Mouse (Mus musculus) liver, embryonic 14.5 days (tissue): ENCODE results near the gene Olfr1444. TPM values are rescaled to one million over a fixed set of nuclear protein-coding genes. Genes with fewer than 3 reads are reported as not detected.

ENCODE experiments used
- ATAC-seq: fragments of 200-750 bp; cut with Nextera tagmentation; 2 replicates; pipeline ENCODE4 v1.8.0; 2017; ENCODE audit warnings: moderate number of reproducible peaks, mild to moderate bottlenecking, moderate library complexity; ENCODE audit not compliant: insufficient read depth
- DNase-seq, 3 experiments: peaks; one replicate each; pipeline ENCODE4 v3.0.0-alpha.2; 2012 to 2013; ENCODE audit warnings: low read depth in 3 of 3, low spot score in 3 of 3
- H3K27ac ChIP-seq: fragments of 300-500 bp; sonication (generic); 2 replicates; pipeline ENCODE4 v1.5.1; 2014; ENCODE audit warnings: moderate library complexity, mild to moderate bottlenecking, control low read depth, inconsistent platforms
- H3K27me3 ChIP-seq: fragments of 300-500 bp; sonication (generic); 2 replicates; pipeline ENCODE4 v1.6.1; 2014; ENCODE audit warnings: mild to moderate bottlenecking, low read length, moderate library complexity; ENCODE audit not compliant: control insufficient read depth, insufficient read depth
- H3K36me3 ChIP-seq: fragments of 300-500 bp; sonication (generic); replicated peaks from 2 replicates; pipeline ENCODE4 v1.6.1; 2014; ENCODE audit warnings: low read depth; ENCODE audit not compliant: control insufficient read depth, insufficient read depth
- H3K4me1 ChIP-seq, 2 experiments: fragments of 200-500 bp in 1 of 2; fragments of 300-500 bp in 1 of 2; sonication (generic) in 1 of 2; replicated peaks; 2 replicates each; pipeline ENCODE4 v1.6.1; 2012 to 2014; ENCODE audit warnings: antibody characterized with exemption in 1 of 2, inconsistent platforms in 1 of 2, low read length in 1 of 2; ENCODE audit not compliant: control insufficient read depth in 2 of 2, insufficient read depth in 2 of 2
- H3K4me2 ChIP-seq: fragments of 300-500 bp; sonication (generic); 2 replicates; pipeline ENCODE4 v1.6.1; 2014; ENCODE audit warnings: low read depth, mild to moderate bottlenecking, control low read depth, moderate library complexity
- H3K4me3 ChIP-seq, 2 experiments: fragments of 200-500 bp in 1 of 2; fragments of 300-500 bp in 1 of 2; sonication (generic) in 1 of 2; 2 replicates each; pipeline ENCODE4 v1.5.1; 2012 to 2014; ENCODE audit warnings: low read depth in 2 of 2, low read length in 2 of 2, mild to moderate bottlenecking in 2 of 2, control low read depth in 1 of 2, inconsistent platforms in 1 of 2, moderate library complexity in 1 of 2; ENCODE audit not compliant: insufficient read depth in 1 of 2
- H3K9ac ChIP-seq: fragments of 300-500 bp; sonication (generic); replicated peaks from 2 replicates; pipeline ENCODE4 v1.6.1; 2014; ENCODE audit warnings: mild to moderate bottlenecking, control low read depth, moderate library complexity
- H3K9me3 ChIP-seq: fragments of 300-500 bp; sonication (generic); 2 replicates; pipeline ENCODE4 v1.6.1; 2016; ENCODE audit warnings: low read length, mixed read lengths; ENCODE audit not compliant: control insufficient read depth
- CTCF ChIP-seq: IDR thresholded peaks from 2 replicates; pipeline ENCODE4 v1.5.1; 2016; ENCODE audit warnings: antibody characterized with exemption, low read depth, control low read depth
- EP300 ChIP-seq: IDR thresholded peaks from 2 replicates; pipeline ENCODE4 v1.6.1; 2016; ENCODE audit warnings: antibody characterized with exemption, low read depth
- WGBS: fragments of 180-500 bp; shearing (Covaris S2); extraction: QIAGEN DNeasy Blood & Tissue Kit; methylation state at CpG from one replicate; pipeline ENCODE4 v1.1.7; 2014; ENCODE audit not compliant: insufficient replicate concordance; 5-methylcytosine and 5-hydroxymethylcytosine counted together
- polyA plus RNA-seq, 2 experiments: library from polyadenylated mRNA; depleted of rRNA in 1 of 2; stranded (reverse) in 1 of 2; unstranded in 1 of 2; fragments of >200 nt; fragmentation: Nextera tagmentation in 1 of 2; extraction: Ambion mirVana in 1 of 2; gene quantifications; 2 replicates each; pipeline versions ENCODE4 v1.2.1 to v1.2.3; 2012 to 2014

Olfr1444 gene
- polyA plus RNA-seq, 2 experiments: not detected

DNA sequence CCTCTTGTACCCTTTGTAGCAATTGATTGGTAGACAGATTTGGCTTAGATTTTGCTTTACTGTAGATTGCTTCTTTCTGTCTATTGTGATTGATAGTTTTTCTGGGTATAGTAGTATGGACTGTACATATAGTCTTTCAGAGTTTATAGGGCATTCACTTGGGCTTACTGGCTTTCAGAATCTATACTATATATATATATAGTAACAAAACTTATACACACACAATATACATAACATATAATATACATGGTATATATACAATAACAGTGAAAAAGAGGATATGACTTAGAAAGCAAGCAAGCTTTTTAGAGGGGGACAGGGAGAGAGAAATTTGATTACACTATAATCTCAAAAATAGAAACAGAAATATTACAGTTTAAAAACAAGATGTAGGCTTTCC, 10.7 kb upstream of the Olfr1444 start, which contains the start of gene Gm5244:
Gene Gm5244, plus strand, starts transcription at position 301 of the 400 bp plus-strand sequence.
- no peak for ATAC-seq
- no peaks in the 10 kb centered on the region for H3K4me1 ChIP-seq
- no peak for TF ChIP-seq EP300
- TF ChIP-seq CTCF: no peak

DNA sequence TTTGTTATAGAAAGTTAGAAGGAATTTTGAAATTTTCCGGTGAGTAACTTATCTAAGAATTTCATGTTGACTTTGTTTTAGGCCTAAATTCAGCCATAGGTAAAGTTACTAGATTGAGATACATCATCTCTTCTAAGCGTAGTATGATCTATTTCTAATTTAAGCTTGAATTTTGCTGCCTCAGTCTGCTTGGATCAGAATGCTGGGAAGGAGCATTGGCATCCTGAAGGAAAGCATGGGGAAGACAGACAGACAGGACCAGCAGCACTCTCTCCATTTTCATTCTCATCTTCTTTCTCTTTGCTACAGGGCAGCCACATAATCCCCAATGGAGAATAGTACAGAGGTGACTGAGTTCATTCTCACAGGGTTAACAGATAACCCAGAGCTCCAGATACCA, 26.5 kb downstream of the Olfr1444 start, which contains the start of gene Olfr1445:
Gene Olfr1445, plus strand, starts transcription at position 301 of the 400 bp plus-strand sequence.
- ATAC-seq: no peak
- WGBS: 64% methylated on average over 2 of the region's 2 CpGs

More for the DNA sequence above, 10.7 kb upstream of the Olfr1444 start, which contains the start of gene Gm5244:
- Histone ChIP-seq H3K4me3 (no peak within 1 kb of the TSS), H3K27ac (no peak within 1 kb of the TSS), H3K27me3 (no peaks in the 10 kb centered on the region), H3K9ac (no peak within 1 kb of the TSS), H3K4me2 (no peak within 1 kb of the TSS), H3K9me3 (no peaks in the 10 kb centered on the region), H3K36me3 (no peaks in the 10 kb centered on the region)
- no peak for DNase-seq

DNA sequence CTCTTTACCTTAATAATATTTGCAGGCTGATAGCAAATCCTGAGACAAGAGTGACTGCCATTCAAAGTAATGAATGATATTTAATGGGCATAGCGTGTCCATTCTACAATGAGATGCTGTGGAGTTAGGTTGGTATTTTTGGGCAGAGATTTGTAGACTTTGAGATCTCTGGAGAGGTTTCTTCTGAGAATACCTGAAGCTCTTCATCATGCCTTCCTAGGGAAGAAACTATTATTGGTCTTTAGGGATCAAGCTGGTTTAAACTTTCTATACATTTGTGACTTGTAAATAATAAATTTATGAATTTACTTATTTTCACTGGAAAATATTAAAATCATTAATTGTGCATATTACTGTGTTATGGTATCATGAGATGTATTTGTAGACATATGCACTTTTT, 36.3 kb downstream of the Olfr1444 start, which contains the start of gene Olfr1446:
Gene Olfr1446, minus strand, starts transcription at position 101 of the 400 bp plus-strand sequence.
- H3K4me1 ChIP-seq: no peaks in the 10 kb centered on the region
- DNase-seq (no peak), ATAC-seq (no peak)
- H3K9me3 ChIP-seq: no peaks in the 10 kb centered on the region
- no peak within 1 kb of the TSS for H3K9ac ChIP-seq
- no peak within 1 kb of the TSS for H3K27ac ChIP-seq
- WGBS: 48% methylated on average over 1 of the region's 1 CpGs
- H3K36me3 ChIP-seq: no peaks in the 10 kb centered on the region
- H3K4me2 ChIP-seq: no peak within 1 kb of the TSS
- no peak within 1 kb of the TSS for H3K4me3 ChIP-seq
- TF ChIP-seq CTCF (no peak), EP300 (no peak)
- no peaks in the 10 kb centered on the region for H3K27me3 ChIP-seq

More for the DNA sequence above, 26.5 kb downstream of the Olfr1444 start, which contains the start of gene Olfr1445:
- Histone ChIP-seq H3K4me2 (no peak within 1 kb of the TSS), H3K27me3 (no peaks in the 10 kb centered on the region), H3K27ac (no peak within 1 kb of the TSS), H3K9ac (no peak within 1 kb of the TSS), H3K36me3 (no peaks in the 10 kb centered on the region), H3K4me1 (no peaks in the 10 kb centered on the region), H3K9me3 (no peaks in the 10 kb centered on the region), H3K4me3 (no peak within 1 kb of the TSS)
- no peak for DNase-seq
- TF ChIP-seq EP300 (no peak), CTCF (no peak)

DNA sequence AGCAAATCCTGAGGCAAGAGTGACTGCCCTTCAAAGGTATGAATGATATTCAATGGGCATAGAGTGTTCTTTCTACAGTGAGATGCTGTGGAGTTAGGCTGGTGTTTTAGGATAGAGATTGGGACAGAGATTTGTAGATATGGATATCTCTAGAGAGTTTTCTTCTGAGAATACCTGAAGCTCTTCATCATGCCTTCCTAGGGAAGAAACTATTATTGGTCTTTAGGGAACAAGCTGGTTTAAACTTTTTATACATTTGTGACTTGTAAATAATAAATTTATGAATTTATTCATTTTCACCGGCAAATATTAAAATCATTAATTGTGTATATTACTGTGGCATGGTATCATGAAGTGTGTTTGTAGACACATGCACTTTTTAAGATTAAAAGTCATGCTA, 46.6 kb downstream of the Olfr1444 start, which contains the start of gene Olfr1447:
Gene Olfr1447, minus strand, starts transcription at position 101 of the 400 bp plus-strand sequence.
- ATAC-seq: no peak
- H3K4me3 ChIP-seq: no peak within 1 kb of the TSS

More for the DNA sequence above, 46.6 kb downstream of the Olfr1444 start, which contains the start of gene Olfr1447:
- H3K4me2 ChIP-seq: no peak within 1 kb of the TSS
- WGBS: 77% methylated on average over 1 of the region's 1 CpGs
- H3K4me1 ChIP-seq: no peaks in the 10 kb centered on the region
- no peak within 1 kb of the TSS for H3K9ac ChIP-seq
- TF ChIP-seq EP300: no peak
- TF ChIP-seq CTCF: no peak
- no peaks in the 10 kb centered on the region for H3K9me3 ChIP-seq
- H3K36me3 ChIP-seq: no peaks in the 10 kb centered on the region
- H3K27me3 ChIP-seq: no peaks in the 10 kb centered on the region
- no peak within 1 kb of the TSS for H3K27ac ChIP-seq
- DNase-seq: no peak

Other genes with a start within 250 kb of the Olfr1444 start
- gene Glyat, start 224.0 kb upstream of the Olfr1444 start, polyA plus RNA-seq (2012; rRNA removed): 0.15 and 0.19 TPM in 2 replicates
- gene Glyat, start 224.0 kb upstream of the Olfr1444 start, polyA plus RNA-seq (2014; fragmentation: Nextera tagmentation; extraction: Ambion mirVana): 0.38 and 0.48 TPM in 2 replicates
- gene Olfr1442, start 186.8 kb upstream of the Olfr1444 start, polyA plus RNA-seq (2012; rRNA removed): not detected in 2 replicates
- not detected in 2 replicates for gene Olfr1442, start 186.8 kb upstream of the Olfr1444 start, polyA plus RNA-seq (2014; fragmentation: Nextera tagmentation; extraction: Ambion mirVana)
- not detected in 2 replicates for gene Olfr1443, start 179.2 kb upstream of the Olfr1444 start, polyA plus RNA-seq (2012; rRNA removed)
- not detected in 2 replicates for gene Olfr1443, start 179.2 kb upstream of the Olfr1444 start, polyA plus RNA-seq (2014; fragmentation: Nextera tagmentation; extraction: Ambion mirVana)
- gene Keg1, start 161.5 kb upstream of the Olfr1444 start, polyA plus RNA-seq (2012; rRNA removed): 1.8 and 2.0 TPM in 2 replicates
- 2.7 and 4.6 TPM in 2 replicates for gene Keg1, start 161.5 kb upstream of the Olfr1444 start, polyA plus RNA-seq (2014; fragmentation: Nextera tagmentation; extraction: Ambion mirVana)
- 0.94 and 1.8 TPM in 2 replicates for gene Cntf, start 91.7 kb upstream of the Olfr1444 start, polyA plus RNA-seq (2012; rRNA removed)
- gene Cntf, start 91.7 kb upstream of the Olfr1444 start, polyA plus RNA-seq (2014; fragmentation: Nextera tagmentation; extraction: Ambion mirVana): 0.35 and 0.72 TPM in 2 replicates
- 9.7 and 13.5 TPM in 2 replicates for gene Zfp91, start 61.2 kb upstream of the Olfr1444 start, polyA plus RNA-seq (2012; rRNA removed)
- 4.8 and 5.2 TPM in 2 replicates for gene Zfp91, start 61.2 kb upstream of the Olfr1444 start, polyA plus RNA-seq (2014; fragmentation: Nextera tagmentation; extraction: Ambion mirVana)
- gene Lpxn, start 61.1 kb upstream of the Olfr1444 start, polyA plus RNA-seq (2012; rRNA removed): 1.3 and 1.5 TPM in 2 replicates
- 2.2 and 2.7 TPM in 2 replicates for gene Lpxn, start 61.1 kb upstream of the Olfr1444 start, polyA plus RNA-seq (2014; fragmentation: Nextera tagmentation; extraction: Ambion mirVana)
- not detected in 2 replicates for gene Gm5244, start 10.6 kb upstream of the Olfr1444 start, polyA plus RNA-seq (2012; rRNA removed)
- gene Gm5244, start 10.6 kb upstream of the Olfr1444 start, polyA plus RNA-seq (2014; fragmentation: Nextera tagmentation; extraction: Ambion mirVana): not detected in 2 replicates
- not detected in 2 replicates for gene Olfr1445, start 26.6 kb downstream of the Olfr1444 start, polyA plus RNA-seq (2012; rRNA removed)
- not detected in 2 replicates for gene Olfr1445, start 26.6 kb downstream of the Olfr1444 start, polyA plus RNA-seq (2014; fragmentation: Nextera tagmentation; extraction: Ambion mirVana)
- not detected in 2 replicates for gene Olfr1446, start 36.2 kb downstream of the Olfr1444 start, polyA plus RNA-seq (2012; rRNA removed)
- not detected in 2 replicates for gene Olfr1446, start 36.2 kb downstream of the Olfr1444 start, polyA plus RNA-seq (2014; fragmentation: Nextera tagmentation; extraction: Ambion mirVana)
- gene Olfr1447, start 46.5 kb downstream of the Olfr1444 start, polyA plus RNA-seq (2012; rRNA removed): not detected in 2 replicates
- gene Olfr1447, start 46.5 kb downstream of the Olfr1444 start, polyA plus RNA-seq (2014; fragmentation: Nextera tagmentation; extraction: Ambion mirVana): not detected in 2 replicates
- not detected in 2 replicates for gene Olfr1448, start 67.1 kb downstream of the Olfr1444 start, polyA plus RNA-seq (2012; rRNA removed)
- not detected in 2 replicates for gene Olfr1448, start 67.1 kb downstream of the Olfr1444 start, polyA plus RNA-seq (2014; fragmentation: Nextera tagmentation; extraction: Ambion mirVana)
- not detected in 2 replicates for gene Olfr1449, start 73.6 kb downstream of the Olfr1444 start, polyA plus RNA-seq (2012; rRNA removed)
- not detected in 2 replicates for gene Olfr1449, start 73.6 kb downstream of the Olfr1444 start, polyA plus RNA-seq (2014; fragmentation: Nextera tagmentation; extraction: Ambion mirVana)
- not detected in 2 replicates for gene Olfr1450, start 93.0 kb downstream of the Olfr1444 start, polyA plus RNA-seq (2012; rRNA removed)
- not detected in 2 replicates for gene Olfr1450, start 93.0 kb downstream of the Olfr1444 start, polyA plus RNA-seq (2014; fragmentation: Nextera tagmentation; extraction: Ambion mirVana)
- not detected in 2 replicates for gene Olfr1451, start 137.7 kb downstream of the Olfr1444 start, polyA plus RNA-seq (2012; rRNA removed)
- gene Olfr1451, start 137.7 kb downstream of the Olfr1444 start, polyA plus RNA-seq (2014; fragmentation: Nextera tagmentation; extraction: Ambion mirVana): not detected in 2 replicates
- gene Olfr1453, start 171.0 kb downstream of the Olfr1444 start, polyA plus RNA-seq (2012; rRNA removed): not detected in 2 replicates
- not detected in 2 replicates for gene Olfr1453, start 171.0 kb downstream of the Olfr1444 start, polyA plus RNA-seq (2014; fragmentation: Nextera tagmentation; extraction: Ambion mirVana)
- gene Olfr1454, start 203.3 kb downstream of the Olfr1444 start, polyA plus RNA-seq (2012; rRNA removed): not detected in 2 replicates
- not detected in 2 replicates for gene Olfr1454, start 203.3 kb downstream of the Olfr1444 start, polyA plus RNA-seq (2014; fragmentation: Nextera tagmentation; extraction: Ambion mirVana)
- gene Olfr1457, start 240.6 kb downstream of the Olfr1444 start, polyA plus RNA-seq (2012; rRNA removed): not detected in 2 replicates
- not detected in 2 replicates for gene Olfr1457, start 240.6 kb downstream of the Olfr1444 start, polyA plus RNA-seq (2014; fragmentation: Nextera tagmentation; extraction: Ambion mirVana)
- gene Olfr1458, start 249.5 kb downstream of the Olfr1444 start, polyA plus RNA-seq (2012; rRNA removed): not detected in 2 replicates
- not detected in 2 replicates for gene Olfr1458, start 249.5 kb downstream of the Olfr1444 start, polyA plus RNA-seq (2014; fragmentation: Nextera tagmentation; extraction: Ambion mirVana)